Mouse (Mus musculus) heart, postnatal 0 days (tissue): ENCODE data around the gene Phf21a. TPM values are rescaled to one million over a fixed set of nuclear protein-coding genes. Genes with fewer than 3 reads are reported as not detected.

Experiments used
- ATAC-seq: fragments of 200-750 bp; cut with Nextera tagmentation; 2 replicates; pipeline ENCODE4 v1.8.0; 2017; ENCODE audit warnings: low read depth, moderate number of reproducible peaks, moderate library complexity; ENCODE audit not compliant: insufficient read depth
- DNase-seq: peaks from one replicate; pipeline ENCODE4 v3.0.0-alpha.2; 2016; ENCODE audit warnings: low spot score
- H3K27ac ChIP-seq: fragments of 300-500 bp; sonication (generic); 2 replicates; pipeline ENCODE4 v1.5.1; 2014; ENCODE audit warnings: low read depth, mild to moderate bottlenecking
- H3K27me3 ChIP-seq: fragments of 300-500 bp; sonication (generic); 2 replicates; pipeline ENCODE4 v1.6.1; 2014; ENCODE audit warnings: low read length, mixed read lengths; ENCODE audit not compliant: control insufficient read depth, insufficient read depth
- H3K36me3 ChIP-seq: fragments of 300-500 bp; sonication (generic); replicated peaks from 2 replicates; pipeline ENCODE4 v1.6.1; 2014; ENCODE audit warnings: low read length, mixed read lengths; ENCODE audit not compliant: control insufficient read depth, insufficient read depth
- H3K4me1 ChIP-seq: fragments of 300-500 bp; sonication (generic); 2 replicates; pipeline ENCODE4 v1.6.1; 2014; ENCODE audit warnings: antibody characterized with exemption; ENCODE audit not compliant: control insufficient read depth, insufficient read depth
- H3K4me2 ChIP-seq: fragments of 300-500 bp; sonication (generic); 2 replicates; pipeline ENCODE4 v1.6.1; 2014; ENCODE audit warnings: low read depth, mild to moderate bottlenecking, low read length, moderate library complexity
- H3K4me3 ChIP-seq: fragments of 300-500 bp; sonication (generic); 2 replicates; pipeline ENCODE4 v1.5.1; 2014; ENCODE audit warnings: low read depth, low read length
- H3K9ac ChIP-seq: fragments of 300-500 bp; sonication (generic); replicated peaks from 2 replicates; pipeline ENCODE4 v1.6.1; 2014; ENCODE audit warnings: low read depth, low read length, mixed read lengths
- H3K9me3 ChIP-seq: fragments of 300-500 bp; sonication (generic); replicated peaks from 2 replicates; pipeline ENCODE4 v1.6.1; 2016; ENCODE audit warnings: low read length; ENCODE audit not compliant: control insufficient read depth
- CTCF ChIP-seq: IDR thresholded peaks from 2 replicates; pipeline ENCODE4 v1.5.1; 2016; ENCODE audit warnings: antibody characterized with exemption, control low read depth, low read depth
- EP300 ChIP-seq: IDR thresholded peaks from 2 replicates; pipeline ENCODE4 v1.6.1; 2016; ENCODE audit warnings: antibody characterized with exemption, low read depth
- WGBS: fragments of 180-500 bp; shearing (Covaris S2); extraction: QIAGEN DNeasy Blood & Tissue Kit; methylation state at CpG from one replicate; pipeline ENCODE4 v1.1.7; 2014; 5-methylcytosine and 5-hydroxymethylcytosine counted together
- polyA plus RNA-seq: library from polyadenylated mRNA; unstranded; fragments of >200 nt; fragmentation: Nextera tagmentation; extraction: Ambion mirVana; gene quantifications from 2 replicates; pipeline ENCODE4 v1.2.1, GENCODE M21; 2015
- total RNA-seq: library from RNA; depleted of rRNA; stranded (reverse); fragments of >200 nt; gene quantifications from 2 replicates; pipeline ENCODE4 v1.2.3, GENCODE M21; 2014; ENCODE audit warnings: low replicate concordance

Phf21a gene
- total and polyA plus RNA-seq, 2 experiments from 2014 or later = 9.9 to 41.0 TPM

DNA sequence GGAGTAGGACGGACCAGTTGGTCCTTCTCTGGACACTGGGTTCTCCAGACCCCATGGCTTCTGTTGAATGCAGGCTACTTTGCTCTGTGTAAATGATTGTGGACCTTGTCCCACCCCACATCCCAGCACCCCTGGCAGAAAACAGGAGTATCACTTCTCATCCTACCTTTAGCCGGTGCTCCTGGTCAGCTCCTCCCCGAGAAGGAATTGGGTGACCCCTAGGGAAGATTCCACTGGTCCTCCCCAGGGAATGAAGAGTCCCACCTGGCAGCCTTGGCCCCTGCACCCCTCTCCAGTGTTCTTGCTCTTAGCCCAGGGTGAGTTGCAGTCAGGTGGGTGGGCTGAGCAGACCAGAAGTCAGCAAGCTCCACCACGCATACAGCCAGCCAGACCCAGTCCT, 271.2 kb downstream of the Phf21a start:
- TF ChIP-seq EP300 (no peak), CTCF (no peak)
- Histone ChIP-seq H3K27me3 (peaks cover 7% of the 10 kb centered on the region; the same call in 1 of the 2 replicates), H3K4me1 (0 out of 2 replicates have a peak, but pooled peaks cover 4% of the 10 kb centered on the region), H3K9me3 (no peaks in the 10 kb centered on the region), H3K4me2 (no peak overlapping the region), H3K4me3 (no peak overlapping the region), H3K9ac (no peak overlapping the region), H3K36me3 (peaks cover 38% of the 10 kb centered on the region), H3K27ac (no peak overlapping the region)
- 90% methylated on average over 4 of the region's 4 CpGs for WGBS
- ATAC-seq = no peak
- DNase-seq = no peak

DNA sequence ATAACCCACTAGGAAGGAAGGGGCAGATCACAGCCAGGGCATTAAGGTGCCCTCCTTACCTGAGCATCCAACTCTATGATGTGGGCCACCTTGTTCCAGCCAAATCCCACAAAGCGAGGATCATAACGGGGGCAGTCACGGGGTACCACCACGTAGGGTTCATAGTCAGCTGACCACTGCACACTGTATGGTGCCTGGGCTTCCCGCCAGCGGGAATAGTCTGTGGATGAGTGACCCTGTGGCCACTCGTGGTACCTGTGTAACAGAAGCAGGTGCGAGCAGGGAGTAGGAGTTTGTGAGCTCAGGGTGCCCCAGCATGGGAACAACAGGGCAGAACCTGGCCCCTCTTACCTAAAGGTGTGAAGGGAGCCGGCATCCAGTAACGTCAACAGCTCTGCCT, 272.7 kb downstream of the Phf21a start:
- Histone ChIP-seq H3K4me2 (no peak overlapping the region), H3K36me3 (peaks cover 23% of the 10 kb centered on the region), H3K9me3 (no peaks in the 10 kb centered on the region), H3K9ac (no peak overlapping the region), H3K4me3 (no peak overlapping the region), H3K27me3 (peaks cover 21% of the 10 kb centered on the region), H3K4me1 (0 out of 2 replicates have a peak, but pooled peaks cover under 1% of the 10 kb centered on the region), H3K27ac (no peak overlapping the region)
- WGBS = 88% methylated on average over 10 of the region's 10 CpGs
- DNase-seq (no peak), ATAC-seq (no peak)
- no peak for TF ChIP-seq EP300
- no peak for TF ChIP-seq CTCF

DNA sequence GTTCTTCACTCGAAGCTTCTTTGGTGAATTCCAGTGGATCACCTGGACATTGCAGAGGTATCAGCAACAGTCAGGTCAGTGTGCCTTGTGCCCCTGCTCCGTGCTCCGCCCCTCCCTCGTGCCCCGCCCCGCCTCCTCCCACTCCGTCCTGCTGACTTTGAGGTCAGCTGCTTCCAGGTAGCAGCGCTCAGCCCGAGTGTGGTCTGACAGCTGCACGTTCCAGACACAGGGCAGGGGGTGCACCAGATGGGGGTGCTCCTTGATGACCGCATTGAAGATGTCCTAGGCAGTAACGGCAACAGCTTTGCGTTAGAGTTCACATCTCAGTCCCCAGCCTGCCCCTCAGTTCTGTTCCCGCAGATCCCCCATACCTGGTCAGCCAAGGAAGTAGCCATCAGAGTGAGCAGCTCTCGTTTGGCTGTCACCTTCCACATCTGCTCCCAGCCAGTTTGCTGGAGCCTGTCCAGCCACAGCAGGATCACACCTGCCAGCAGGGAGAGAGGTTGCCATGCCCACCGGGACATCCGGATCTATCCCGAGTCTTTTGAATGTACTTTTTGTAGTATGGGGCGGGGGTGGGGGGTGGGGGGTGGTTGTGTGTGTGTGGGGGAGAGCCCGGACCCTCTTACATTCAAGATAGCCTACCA, 274.6 kb downstream of the Phf21a start:
- H3K27ac ChIP-seq = no peak overlapping the region
- WGBS = 25% methylated on average over 20 of the region's 20 CpGs

DNA sequence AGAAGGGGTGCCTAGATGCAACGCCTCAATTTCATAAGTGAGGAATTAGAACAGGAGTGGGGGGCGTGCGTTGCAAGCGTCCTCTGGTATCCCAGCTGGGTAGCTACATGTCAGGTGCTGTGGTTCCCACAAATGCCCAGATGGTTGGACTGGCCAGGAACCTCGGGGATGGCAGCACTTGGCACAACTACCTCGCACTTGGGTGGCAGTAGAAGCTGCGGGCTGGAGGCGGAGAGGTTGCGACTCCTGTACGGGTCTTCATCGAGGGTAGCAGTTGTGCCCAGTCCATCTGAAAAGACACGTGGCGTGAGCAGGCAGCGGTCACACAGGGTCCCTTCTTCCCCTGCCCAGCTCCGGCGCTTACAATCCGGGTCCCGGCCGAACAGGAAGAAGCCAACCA, 277.5 kb downstream of the Phf21a start:
- Histone ChIP-seq H3K4me1 (peaks cover 7% of the 10 kb centered on the region; the same call in 1 of the 2 replicates), H3K9me3 (no peaks in the 10 kb centered on the region), H3K27ac (no peak overlapping the region), H3K9ac (no peak overlapping the region; the same call in 1 of the 2 replicates), H3K27me3 (peaks cover 40% of the 10 kb centered on the region), H3K36me3 (no peaks in the 10 kb centered on the region), H3K4me3 (peak overlapping the region; percentile 39), H3K4me2 (peak overlapping the region; percentile 60)
- TF ChIP-seq CTCF (no peak), EP300 (no peak)
- no peak for ATAC-seq
- WGBS = 16% methylated on average over 19 of the region's 19 CpGs
- no peak for DNase-seq

More for the DNA sequence above, 274.6 kb downstream of the Phf21a start:
- DNase-seq (no peak), ATAC-seq (no peak)
- Histone ChIP-seq H3K4me1 (0 out of 2 replicates have a peak, but pooled peaks cover 3% of the 10 kb centered on the region), H3K9me3 (no peaks in the 10 kb centered on the region), H3K4me2 (no peak overlapping the region), H3K36me3 (peaks cover 14% of the 10 kb centered on the region), H3K4me3 (no peak overlapping the region), H3K9ac (no peak overlapping the region), H3K27me3 (peaks cover 40% of the 10 kb centered on the region)
- TF ChIP-seq EP300 (no peak), CTCF (no peak)

DNA sequence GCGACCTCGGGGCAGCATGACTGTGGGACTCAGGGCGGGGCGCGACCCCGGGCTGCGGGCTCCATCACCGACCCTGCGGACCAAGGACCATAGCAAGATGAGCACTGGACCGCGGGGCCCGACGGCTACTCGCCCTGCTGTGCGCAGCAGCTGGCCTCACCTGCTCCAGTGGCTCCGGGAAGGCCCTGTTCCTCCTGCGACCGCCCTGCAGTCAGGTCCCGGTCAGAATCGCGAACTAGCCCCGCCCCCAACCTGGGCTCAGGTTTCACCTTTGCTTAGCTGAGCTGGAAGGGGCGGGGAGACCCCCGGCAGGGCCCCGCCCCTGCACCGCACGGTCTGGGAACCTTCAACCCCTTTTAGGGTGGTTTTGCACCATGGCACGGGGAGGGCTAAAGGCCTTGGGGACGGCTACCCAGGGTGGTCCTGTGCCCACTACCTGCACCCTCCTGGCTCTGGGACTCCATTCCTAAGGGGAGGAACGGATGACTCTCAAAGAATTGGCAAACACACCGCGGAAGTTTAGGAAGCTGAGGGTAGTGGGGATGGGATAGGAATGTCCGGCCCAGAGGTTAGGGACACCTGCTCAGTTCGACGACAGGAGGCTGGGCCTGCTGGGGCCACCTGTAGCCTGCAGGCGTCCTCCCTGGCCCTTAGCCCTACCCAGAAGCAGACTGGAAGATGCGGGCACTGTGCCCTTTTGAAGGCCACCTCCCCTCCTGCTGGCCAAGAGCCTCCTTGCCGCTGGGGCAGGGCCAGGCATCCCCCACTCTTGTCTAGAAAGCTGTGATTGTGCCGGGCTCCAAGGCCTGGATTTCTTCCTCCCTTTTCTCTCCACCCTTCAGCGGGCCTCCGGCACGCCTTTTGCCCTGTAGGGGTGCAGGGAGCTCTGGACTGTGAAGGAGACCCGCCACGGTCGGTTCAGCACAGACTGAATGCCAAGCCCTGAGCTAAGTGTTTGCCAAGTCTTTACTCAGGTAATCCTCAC, 278.2 kb downstream of the Phf21a start:
- Histone ChIP-seq H3K36me3 (no peaks in the 10 kb centered on the region), H3K9ac (no peak overlapping the region; the same call in 1 of the 2 replicates), H3K4me3 (peak overlapping the region; percentile 39), H3K4me2 (peak overlapping the region; percentile 60), H3K9me3 (no peaks in the 10 kb centered on the region), H3K27me3 (peaks cover 40% of the 10 kb centered on the region), H3K4me1 (peaks cover 13% of the 10 kb centered on the region; the same call in 1 of the 2 replicates), H3K27ac (no peak overlapping the region)
- ATAC-seq = no peak
- WGBS = 4% methylated on average over 45 of the region's 45 CpGs
- no peak for TF ChIP-seq CTCF
- TF ChIP-seq EP300 = no peak
- no peak for DNase-seq
